9 mouse cellular contexts compared by ENCODE assay signal in the genomic region with DNA sequence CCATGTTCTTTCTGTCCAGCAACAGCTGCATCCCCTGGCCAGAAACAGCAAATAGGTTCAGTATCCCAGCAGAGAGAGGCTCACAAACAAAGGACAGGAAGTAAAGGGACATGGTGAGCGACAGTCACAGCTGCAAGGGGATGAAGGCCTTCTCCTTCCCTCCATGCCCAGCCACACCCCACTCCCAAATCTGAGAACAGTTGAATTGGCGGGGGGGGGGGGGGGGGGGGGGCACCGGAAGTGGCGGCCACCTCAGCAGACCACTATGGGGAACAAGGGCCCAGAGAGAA. TPM values are rescaled to one million over a fixed set of nuclear protein-coding genes. Genes with fewer than 3 reads are reported as not detected.
A peak's percentile ranks its signal among the peaks of the same experiment; 100 is the strongest.
DNase-seq lines count a peak whose midpoint lies in the region; ATAC-seq and TF ChIP-seq lines count a peak whose summit lies in the region.
"Had no signal": no experiment of that assay in that cellular context is flagged by ENCODE, and none has a peak within 500 bp of the region (broad histone marks: within the 10 kb centered on the region; RNA-seq: fewer than 3 reads in every experiment).

No protein-coding gene starts in this region.

- peak overlapping the region; percentile 94 for H3K4me2 ChIP-seq in hindbrain, embryonic 13.5 days
- peak overlapping the region; percentile 91 for H3K4me2 ChIP-seq in midbrain, embryonic 12.5 days (replicated peaks)

- peaks cover 4% of the 10 kb centered on the region; the same call in 1 of the 2 replicates for H3K36me3 ChIP-seq in heart, embryonic 10.5 days
- no peaks in the 10 kb centered on the region for H3K36me3 ChIP-seq in hindbrain, embryonic 13.5 days
- no peaks in the 10 kb centered on the region for H3K36me3 ChIP-seq in midbrain, embryonic 12.5 days

- peak overlapping the region; percentile 94 for H3K27ac ChIP-seq in heart, embryonic 10.5 days
- H3K27ac ChIP-seq in bone marrow macrophage, adult 2 months (ENCODE audit: insufficient read depth, low read depth, low read length), result no peak overlapping the region
- H3K27ac ChIP-seq in hindbrain, embryonic 13.5 days, result peak overlapping the region; percentile 35; the same call in 1 of the 2 replicates
- H3K27ac ChIP-seq in midbrain, embryonic 12.5 days (replicated peaks), result no peak overlapping the region

- DNase-seq in heart, embryonic 10.5 days (ENCODE audit: low spot score), result no peak
- DNase-seq in heart, postnatal 36 days, result no peak
- DNase-seq in left cerebral cortex, adult 18-20 months (ENCODE audit: low spot score in 2 of 2), result no peak
- no peak for DNase-seq in left cerebral cortex, postnatal 4 days
- no peak for DNase-seq in right cerebral cortex, postnatal 36 days (ENCODE audit: low spot score in 2 of 2)

- peak overlapping the region; percentile 87 for H3K4me3 ChIP-seq in heart, embryonic 10.5 days
- peak overlapping the region; percentile 67 for H3K4me3 ChIP-seq in bone marrow macrophage, adult 2 months (ENCODE audit: insufficient read depth, low read length)
- peak overlapping the region; percentile 58 for H3K4me3 ChIP-seq in hindbrain, embryonic 13.5 days
- H3K4me3 ChIP-seq in midbrain, embryonic 12.5 days, result peak overlapping the region; percentile 51; the same call in 1 of the 2 replicates

- 0 out of 2 replicates have a peak overlapping the region, but pooled peaks have one; percentile 19 for H3K9ac ChIP-seq in hindbrain, embryonic 13.5 days
- peak overlapping the region; percentile 15; the same call in 1 of the 2 replicates for H3K9ac ChIP-seq in midbrain, embryonic 12.5 days (replicated peaks)

- no peaks in the 10 kb centered on the region for H3K9me3 ChIP-seq in heart, embryonic 10.5 days
- H3K9me3 ChIP-seq in hindbrain, embryonic 13.5 days, result no peaks in the 10 kb centered on the region
- no peaks in the 10 kb centered on the region for H3K9me3 ChIP-seq in midbrain, embryonic 12.5 days

- H3K4me1 ChIP-seq in heart, embryonic 10.5 days, result peaks cover 57% of the 10 kb centered on the region
- H3K4me1 ChIP-seq in bone marrow macrophage, adult 2 months (ENCODE audit: control insufficient read depth, insufficient read depth, low read length), result peaks cover 30% of the 10 kb centered on the region
- H3K4me1 ChIP-seq in hindbrain, embryonic 13.5 days (replicated peaks), result peaks cover 43% of the 10 kb centered on the region
- peaks cover 24% of the 10 kb centered on the region for H3K4me1 ChIP-seq in midbrain, embryonic 12.5 days

- TF ChIP-seq POLR2A in bone marrow macrophage, adult 2 months (IDR thresholded peaks at IDR 0.05; ENCODE audit: borderline replicate concordance, low read depth, low read length), result no peak

- TF ChIP-seq CTCF in bone marrow macrophage, adult 2 months (IDR thresholded peaks at IDR 0.05; ENCODE audit: low read depth, low read length), result no peak

- WGBS in heart, embryonic 10.5 days, result 20% methylated on average over 1 of the region's 4 CpGs
- WGBS in hindbrain, embryonic 13.5 days, result 43% methylated on average over 1 of the region's 4 CpGs
- WGBS in midbrain, embryonic 12.5 days, result 22% methylated on average over 1 of the region's 4 CpGs

- ATAC-seq in hindbrain, embryonic 13.5 days (ENCODE audit: low FRiP score), result no peak
- no peak for ATAC-seq in midbrain, embryonic 12.5 days (ENCODE audit: low FRiP score, low read depth)

- no peaks in the 10 kb centered on the region for H3K27me3 ChIP-seq in heart, embryonic 10.5 days (ENCODE audit: insufficient read depth, poor library complexity, severe bottlenecking)
- peaks cover 41% of the 10 kb centered on the region for H3K27me3 ChIP-seq in hindbrain, embryonic 13.5 days
- peaks cover 40% of the 10 kb centered on the region for H3K27me3 ChIP-seq in midbrain, embryonic 12.5 days

- intact Hi-C loops in heart, postnatal 36 days (cut with DNase I), result no loop called here
- intact Hi-C loops in left cerebral cortex, postnatal 4 days (cut with DNase I), result no loop called here

RNA-seq across cellular contexts. Expression of gene Anxa6, which starts 1.3 kb away (rescaled TPM):
- 255 and 342 TPM in 2 replicates for polyA plus RNA-seq in heart, embryonic 10.5 days (2016; fragmentation: Nextera tagmentation; extraction: Ambion mirVana)
- 100 to 1,000 TPM; 234 to 241 TPM for total RNA-seq in heart, postnatal 36 days (2021)
- 157 and 169 TPM in 2 replicates for polyA plus RNA-seq in bone marrow macrophage, adult 2 months (2012; ENCODE audit: insufficient read depth, insufficient read length, missing spikeins)
- 59.3 and 61.1 TPM in 2 replicates for polyA plus RNA-seq in hindbrain, embryonic 13.5 days (2015; fragmentation: Nextera tagmentation; extraction: Ambion mirVana)
- 65.1 and 82.3 TPM in 2 replicates for polyA plus RNA-seq in midbrain, embryonic 12.5 days (2016; fragmentation: Nextera tagmentation; extraction: Ambion mirVana)
- total RNA-seq in left cerebral cortex, adult 18-20 months (2021), result 10 to 100 TPM; 86.6 to 97.2 TPM
- total RNA-seq in left cerebral cortex, postnatal 4 days (2021), result 10 to 100 TPM; 70.0 to 70.2 TPM

RNA-seq across cellular contexts. Expression of gene Ccdc69, which starts 46.0 kb away (rescaled TPM):
- 10.4 and 17.5 TPM in 2 replicates for polyA plus RNA-seq in heart, embryonic 10.5 days (2016; fragmentation: Nextera tagmentation; extraction: Ambion mirVana)
- total RNA-seq in heart, postnatal 36 days (2021), result 1 to 10 TPM; 7.6 to 8.0 TPM
- polyA plus RNA-seq in bone marrow macrophage, adult 2 months (2012; ENCODE audit: insufficient read depth, insufficient read length, missing spikeins), result 5.3 and 6.0 TPM in 2 replicates
- polyA plus RNA-seq in hindbrain, embryonic 13.5 days (2015; fragmentation: Nextera tagmentation; extraction: Ambion mirVana), result 0.22 and 0.31 TPM in 2 replicates
- 0.25 TPM in 1 of 2 replicates, not detected in the other for polyA plus RNA-seq in midbrain, embryonic 12.5 days (2016; fragmentation: Nextera tagmentation; extraction: Ambion mirVana)
- total RNA-seq in left cerebral cortex, adult 18-20 months (2021), result under 1 TPM; 0.47 to 0.77 TPM
- not detected for total RNA-seq in left cerebral cortex, postnatal 4 days (2021)
- polyA plus RNA-seq: erythroblast, embryonic 14.5 days had no signal

Comparison
In these comparisons a context has a peak if more than half of its experiments do, and no peak if none do; other contexts are left out.
1. H3K27ac ChIP-seq: peak in heart, embryonic 10.5 days (single experiment) and hindbrain, embryonic 13.5 days (single experiment); none in bone marrow macrophage, adult 2 months (single experiment) and midbrain, embryonic 12.5 days (single experiment).
2. Peak in every context shown above with its lines, with median percentiles within 50 percentile points of each other: H3K4me3 ChIP-seq.